Mouse (Mus musculus): ENCODE data around the gene Gemin4. TPM values are rescaled to one million over a fixed set of nuclear protein-coding genes. Genes with fewer than 3 reads are reported as not detected.
A peak's percentile ranks its signal among the peaks of the same experiment; 100 is the strongest.

Gene Gemin4
- polyA plus RNA-seq, 1 experiment from 2014 or later = 31.8 TPM

GRCm38 (mm10) chr11:76179495-76180145, 37.8 kb downstream of the Gemin4 start, which contains the start of the genes Vps53 and Fam57a:
Gene Vps53 (minus strand): TSS chr11:76179647.
Gene Fam57a (plus strand): TSS chr11:76179671.
- H3K9me3 ChIP-seq (ENCODE audit: control insufficient read depth, low read depth, low read length) = no peaks in the 10 kb centered on the region
- H3K4me3 ChIP-seq (ENCODE audit: low read depth, low read length) = peak within 1 kb of the TSS; percentile 64
- H3K27me3 ChIP-seq (ENCODE audit: control insufficient read depth, insufficient read depth, low read length) = no peaks in the 10 kb centered on the region
- H3K4me2 ChIP-seq (replicated peaks; ENCODE audit: low read depth, low read length) = peak within 1 kb of the TSS; percentile 95
- peaks cover 7% of the 10 kb centered on the region; the same call in 1 of the 2 replicates for H3K4me1 ChIP-seq (ENCODE audit: control insufficient read depth, insufficient read depth, low read length)
- WGBS = under 1% methylated on average over 37 of the region's 37 CpGs
- peak within 1 kb of the TSS; percentile 52; the same call in 1 of the 2 replicates for H3K27ac ChIP-seq (ENCODE audit: low read length)
- no peaks in the 10 kb centered on the region for H3K36me3 ChIP-seq (ENCODE audit: control insufficient read depth, insufficient read depth, low read length)
- ATAC-seq (ENCODE audit: insufficient number of reproducible peaks, insufficient read depth, low FRiP score, low read depth) = peak; percentile 89
- H3K9ac ChIP-seq (replicated peaks; ENCODE audit: low read depth, low read length) = peak within 1 kb of the TSS; percentile 72

GRCm38 (mm10) chr11:76178726-76179494, 38.6 kb downstream of the Gemin4 start:
- Histone ChIP-seq H3K9ac (replicated peaks; ENCODE audit: low read depth, low read length) (peak overlapping the region; percentile 72), H3K27me3 (ENCODE audit: control insufficient read depth, insufficient read depth, low read length) (no peaks in the 10 kb centered on the region), H3K4me3 (ENCODE audit: low read depth, low read length) (peak overlapping the region; percentile 64), H3K36me3 (ENCODE audit: control insufficient read depth, insufficient read depth, low read length) (0 out of 2 replicates have a peak, but pooled peaks cover 2% of the 10 kb centered on the region), H3K4me2 (replicated peaks; ENCODE audit: low read depth, low read length) (peak overlapping the region; percentile 95), H3K4me1 (ENCODE audit: control insufficient read depth, insufficient read depth, low read length) (peaks cover 7% of the 10 kb centered on the region; the same call in 1 of the 2 replicates), H3K27ac (ENCODE audit: low read length) (peak overlapping the region; percentile 52; the same call in 1 of the 2 replicates), H3K9me3 (ENCODE audit: control insufficient read depth, low read depth, low read length) (no peaks in the 10 kb centered on the region)
- 2% methylated on average over 28 of the region's 28 CpGs for WGBS
- ATAC-seq (ENCODE audit: insufficient number of reproducible peaks, insufficient read depth, low FRiP score, low read depth) = peak; percentile 83

- H3K27ac ChIP-seq (ENCODE audit: low read length) = no peak overlapping the region
- no peak overlapping the region for H3K4me2 ChIP-seq (replicated peaks; ENCODE audit: low read depth, low read length)
- H3K36me3 ChIP-seq (ENCODE audit: control insufficient read depth, insufficient read depth, low read length) = 0 out of 2 replicates have a peak, but pooled peaks cover 2% of the 10 kb centered on the region
- no peak for ATAC-seq (ENCODE audit: insufficient number of reproducible peaks, insufficient read depth, low FRiP score, low read depth)
- no peaks in the 10 kb centered on the region for H3K27me3 ChIP-seq (ENCODE audit: control insufficient read depth, insufficient read depth, low read length)
- WGBS = 58% methylated on average over 5 of the region's 5 CpGs
- no peaks in the 10 kb centered on the region for H3K4me1 ChIP-seq (ENCODE audit: control insufficient read depth, insufficient read depth, low read length)
- H3K9me3 ChIP-seq (ENCODE audit: control insufficient read depth, low read depth, low read length) = no peaks in the 10 kb centered on the region
- H3K9ac ChIP-seq (replicated peaks; ENCODE audit: low read depth, low read length) = no peak overlapping the region
- H3K4me3 ChIP-seq (ENCODE audit: low read depth, low read length) = no peak overlapping the region
These were observed 47.3 kb downstream of the Gemin4 start for GRCm38 (mm10) chr11:76170207-76170606.

DNA sequence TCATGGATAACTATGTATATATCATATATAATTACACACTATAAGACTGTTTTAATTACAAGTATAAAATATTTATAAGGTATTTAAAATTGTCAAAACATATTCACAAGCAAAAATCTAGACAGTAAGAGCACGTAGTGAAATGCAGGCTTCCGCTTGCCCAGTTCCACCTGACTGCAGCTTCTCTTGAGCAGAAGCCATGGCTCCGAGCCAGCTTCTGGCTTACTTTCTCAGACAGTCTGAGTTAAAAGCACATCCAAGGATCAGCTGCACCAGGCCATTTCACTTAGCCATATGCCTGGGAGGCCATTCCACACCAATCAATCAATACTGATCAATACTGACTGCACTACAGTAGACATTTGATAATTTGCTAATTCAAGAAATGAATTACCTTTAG, 48.5 kb downstream of the Gemin4 start:
- whole genome bisulfite sequencing = 81% methylated on average over 3 of the region's 3 CpGs
- no peak overlapping the region for H3K27ac ChIP-seq (ENCODE audit: low read length)
- H3K4me1 ChIP-seq (ENCODE audit: control insufficient read depth, insufficient read depth, low read length) = no peaks in the 10 kb centered on the region
- no peaks in the 10 kb centered on the region for H3K9me3 ChIP-seq (ENCODE audit: control insufficient read depth, low read depth, low read length)
- ATAC-seq (ENCODE audit: insufficient number of reproducible peaks, insufficient read depth, low FRiP score, low read depth) = no peak
- no peaks in the 10 kb centered on the region for H3K36me3 ChIP-seq (ENCODE audit: control insufficient read depth, insufficient read depth, low read length)
- no peak overlapping the region for H3K9ac ChIP-seq (replicated peaks; ENCODE audit: low read depth, low read length)
- H3K27me3 ChIP-seq (ENCODE audit: control insufficient read depth, insufficient read depth, low read length) = no peaks in the 10 kb centered on the region
- H3K4me3 ChIP-seq (ENCODE audit: low read depth, low read length) = no peak overlapping the region
- H3K4me2 ChIP-seq (replicated peaks; ENCODE audit: low read depth, low read length) = no peak overlapping the region

GRCm38 (mm10) chr11:76167079-76167765, 50.2 kb downstream of the Gemin4 start:
- Histone ChIP-seq H3K27ac (ENCODE audit: low read length) (no peak overlapping the region), H3K36me3 (ENCODE audit: control insufficient read depth, insufficient read depth, low read length) (peaks cover 6% of the 10 kb centered on the region; the same call in 1 of the 2 replicates), H3K9me3 (ENCODE audit: control insufficient read depth, low read depth, low read length) (no peaks in the 10 kb centered on the region), H3K27me3 (ENCODE audit: control insufficient read depth, insufficient read depth, low read length) (no peaks in the 10 kb centered on the region), H3K9ac (replicated peaks; ENCODE audit: low read depth, low read length) (no peak overlapping the region), H3K4me3 (ENCODE audit: low read depth, low read length) (no peak overlapping the region), H3K4me1 (ENCODE audit: control insufficient read depth, insufficient read depth, low read length) (no peaks in the 10 kb centered on the region), H3K4me2 (replicated peaks; ENCODE audit: low read depth, low read length) (no peak overlapping the region)
- 24% methylated on average over 5 of the region's 5 CpGs for WGBS
- peak; percentile 18; the same call in 1 of the 2 replicates for ATAC-seq (ENCODE audit: insufficient number of reproducible peaks, insufficient read depth, low FRiP score, low read depth)

- no peak overlapping the region for H3K4me2 ChIP-seq (replicated peaks; ENCODE audit: low read depth, low read length)
- no peak overlapping the region for H3K4me3 ChIP-seq (ENCODE audit: low read depth, low read length)
- H3K27ac ChIP-seq (ENCODE audit: low read length) = no peak overlapping the region
- WGBS = 89% methylated on average over 4 of the region's 4 CpGs
- H3K9ac ChIP-seq (replicated peaks; ENCODE audit: low read depth, low read length) = no peak overlapping the region
- H3K27me3 ChIP-seq (ENCODE audit: control insufficient read depth, insufficient read depth, low read length) = no peaks in the 10 kb centered on the region
- no peaks in the 10 kb centered on the region for H3K4me1 ChIP-seq (ENCODE audit: control insufficient read depth, insufficient read depth, low read length)
- ATAC-seq (ENCODE audit: insufficient number of reproducible peaks, insufficient read depth, low FRiP score, low read depth) = no peak
- H3K9me3 ChIP-seq (ENCODE audit: control insufficient read depth, low read depth, low read length) = no peaks in the 10 kb centered on the region
- peaks cover 6% of the 10 kb centered on the region; the same call in 1 of the 2 replicates for H3K36me3 ChIP-seq (ENCODE audit: control insufficient read depth, insufficient read depth, low read length)
These were observed 50.8 kb downstream of the Gemin4 start for GRCm38 (mm10) chr11:76166657-76167056.

Other genes with a start within 250 kb of the Gemin4 start
- 3.2 and 4.2 TPM in 2 replicates for gene 1700016K19Rik, start 217.8 kb downstream of the Gemin4 start, polyA plus RNA-seq (2014; fragmentation: Nextera tagmentation; extraction: Ambion mirVana)
- 42.8 and 44.5 TPM in 2 replicates for gene Rflnb, start 189.9 kb downstream of the Gemin4 start, polyA plus RNA-seq (2014; fragmentation: Nextera tagmentation; extraction: Ambion mirVana)
- 39.2 and 41.7 TPM in 2 replicates for gene Vps53, start 38.0 kb downstream of the Gemin4 start, polyA plus RNA-seq (2014; fragmentation: Nextera tagmentation; extraction: Ambion mirVana)
- gene Fam57a, start 38.0 kb downstream of the Gemin4 start, polyA plus RNA-seq (2014; fragmentation: Nextera tagmentation; extraction: Ambion mirVana) = 73.3 and 80.6 TPM in 2 replicates
- gene Dbil5, start 56 bp downstream of the Gemin4 start, polyA plus RNA-seq (2014; fragmentation: Nextera tagmentation; extraction: Ambion mirVana) = 0.49 and 1.3 TPM in 2 replicates
- gene Mrm3, start 26.1 kb upstream of the Gemin4 start, polyA plus RNA-seq (2014; fragmentation: Nextera tagmentation; extraction: Ambion mirVana) = 24.4 and 26.3 TPM in 2 replicates
- gene Glod4, start 26.1 kb upstream of the Gemin4 start, polyA plus RNA-seq (2014; fragmentation: Nextera tagmentation; extraction: Ambion mirVana) = 135 and 155 TPM in 2 replicates
- gene Nxn, start 181.5 kb upstream of the Gemin4 start, polyA plus RNA-seq (2014; fragmentation: Nextera tagmentation; extraction: Ambion mirVana) = 50.4 and 50.5 TPM in 2 replicates
- 115 and 117 TPM in 2 replicates for gene Timm22, start 189.3 kb upstream of the Gemin4 start, polyA plus RNA-seq (2014; fragmentation: Nextera tagmentation; extraction: Ambion mirVana)